Mouse (Mus musculus) myocyte (in vitro differentiated cells): Measurements from ENCODE around the gene 1110032F04Rik. TPM values are rescaled to one million over a fixed set of nuclear protein-coding genes. Genes with fewer than 3 reads are reported as not detected.

Source experiments
- H3K27me3 ChIP-seq: one replicate; pipeline ENCODE4 v1.6.1; 2011; ENCODE audit not compliant: control insufficient read depth, insufficient read depth, insufficient read length
- H3K36me3 ChIP-seq: one replicate; pipeline ENCODE4 v1.6.1; 2011; ENCODE audit not compliant: control insufficient read depth, insufficient read depth
- H3K4me2 ChIP-seq: one replicate; pipeline ENCODE4 v1.6.1; 2011; ENCODE audit warnings: low read depth, control low read depth
- H3K4me3 ChIP-seq: one replicate; pipeline ENCODE4 v1.5.1; 2011; ENCODE audit warnings: mild to moderate bottlenecking, control low read depth, moderate library complexity
- H3K79me2 ChIP-seq: one replicate; pipeline ENCODE4 v1.6.1; 2011; ENCODE audit not compliant: control insufficient read depth, insufficient read depth
- H3ac ChIP-seq: one replicate; pipeline ENCODE4 v1.6.1; 2011; ENCODE audit not compliant: control insufficient read depth, insufficient read length
- CEBPB ChIP-seq: IDR thresholded peaks from 2 replicates; pipeline ENCODE4 v1.6.1; 2011; ENCODE audit warnings: mild to moderate bottlenecking, moderate library complexity; ENCODE audit not compliant: poor library complexity, insufficient read depth, severe bottlenecking
- E2F4 ChIP-seq: IDR thresholded peaks from one replicate; pipeline ENCODE4 v1.6.1; 2011; ENCODE audit warnings: mild to moderate bottlenecking, control low read depth, moderate library complexity; ENCODE audit not compliant: insufficient read depth
- MAX ChIP-seq: IDR thresholded peaks from one replicate; pipeline ENCODE4 v1.6.1; 2011; ENCODE audit warnings: low read depth, mild to moderate bottlenecking, control low read depth
- MYOD1 ChIP-seq, 3 experiments: IDR thresholded peaks; one replicate each; pipeline ENCODE4 v1.6.1; 2011; ENCODE audit warnings: control low read depth in 2 of 3, low read depth in 2 of 3, mild to moderate bottlenecking in 2 of 3, moderate library complexity in 1 of 3; ENCODE audit not compliant: insufficient read length in 2 of 3, control insufficient read depth in 1 of 3
- MYOG ChIP-seq, 3 experiments: IDR thresholded peaks; one replicate each; pipeline ENCODE4 v1.6.1; 2011; ENCODE audit warnings: control low read depth in 2 of 3, low read depth in 2 of 3, mild to moderate bottlenecking in 2 of 3; ENCODE audit not compliant: insufficient read length in 2 of 3, control insufficient read depth in 1 of 3, insufficient read depth in 1 of 3
- POLR2A ChIP-seq: IDR thresholded peaks from one replicate; pipeline ENCODE4 v1.6.1; 2011; ENCODE audit warnings: low read depth, mild to moderate bottlenecking, control low read depth, moderate library complexity; ENCODE audit not compliant: insufficient read length
- POLR2AphosphoS2 ChIP-seq: IDR thresholded peaks from one replicate; pipeline ENCODE4 v1.6.1; 2011; ENCODE audit warnings: low read depth, control low read depth; ENCODE audit not compliant: insufficient read length
- REST ChIP-seq: IDR thresholded peaks from one replicate; pipeline ENCODE4 v1.6.1; 2011; ENCODE audit warnings: mild to moderate bottlenecking, control low read depth, moderate library complexity; ENCODE audit not compliant: insufficient read depth, insufficient read length
- SRF ChIP-seq: IDR thresholded peaks from one replicate; pipeline ENCODE4 v1.6.1; 2011; ENCODE audit warnings: low read depth; ENCODE audit not compliant: control insufficient read depth, insufficient read length
- TCF12 ChIP-seq: IDR thresholded peaks from one replicate; pipeline ENCODE4 v1.6.1; 2011; ENCODE audit warnings: mild to moderate bottlenecking, control low read depth; ENCODE audit not compliant: poor library complexity, insufficient read depth, severe bottlenecking
- TCF3 ChIP-seq: IDR thresholded peaks from one replicate; pipeline ENCODE4 v1.6.1; 2011; ENCODE audit warnings: low read depth, control low read depth; ENCODE audit not compliant: insufficient read length
- USF1 ChIP-seq: IDR thresholded peaks from one replicate; pipeline ENCODE4 v1.6.1; 2011; ENCODE audit warnings: low read depth, mild to moderate bottlenecking, control low read depth, moderate library complexity
- polyA plus RNA-seq: library from polyadenylated mRNA; unstranded; fragments of >200 nt; fragmentation: generic; extraction: Trizol; gene quantifications from one replicate; pipeline ENCODE4 v1.2.1, GENCODE M21; 2012; ENCODE audit warnings: missing spikeins

1110032F04Rik gene
- polyA plus RNA-seq, 1 experiment, result not detected

GRCm38 (mm10) chr3:68825151-68825550, 44.2 kb upstream of the 1110032F04Rik start:
- H3ac ChIP-seq, result no peak overlapping the region
- TF ChIP-seq MYOD1 (IDR thresholded peaks at IDR 0.05; ENCODE audit: control insufficient read depth in 1 of 3, insufficient read length in 2 of 3, low read depth in 2 of 3) (no peak), SRF (no peak), REST (no peak), MAX (no peak), POLR2AphosphoS2 (no peak), E2F4 (no peak), MYOG (IDR thresholded peaks at IDR 0.05; ENCODE audit: control insufficient read depth in 1 of 3, insufficient read depth in 1 of 3, insufficient read length in 2 of 3, low read depth in 2 of 3) (no peak), CEBPB (no peak)
- H3K4me2 ChIP-seq, result no peak overlapping the region
- H3K79me2 ChIP-seq, result no peaks in the 10 kb centered on the region
- H3K4me3 ChIP-seq, result no peak overlapping the region
- H3K27me3 ChIP-seq, result no peaks in the 10 kb centered on the region
- no peaks in the 10 kb centered on the region for H3K36me3 ChIP-seq

- H3K4me3 ChIP-seq, result no peak overlapping the region
- no peak overlapping the region for H3ac ChIP-seq
Measured at GRCm38 (mm10) chr3:68827671-68828070, 41.7 kb upstream of the 1110032F04Rik start.

DNA sequence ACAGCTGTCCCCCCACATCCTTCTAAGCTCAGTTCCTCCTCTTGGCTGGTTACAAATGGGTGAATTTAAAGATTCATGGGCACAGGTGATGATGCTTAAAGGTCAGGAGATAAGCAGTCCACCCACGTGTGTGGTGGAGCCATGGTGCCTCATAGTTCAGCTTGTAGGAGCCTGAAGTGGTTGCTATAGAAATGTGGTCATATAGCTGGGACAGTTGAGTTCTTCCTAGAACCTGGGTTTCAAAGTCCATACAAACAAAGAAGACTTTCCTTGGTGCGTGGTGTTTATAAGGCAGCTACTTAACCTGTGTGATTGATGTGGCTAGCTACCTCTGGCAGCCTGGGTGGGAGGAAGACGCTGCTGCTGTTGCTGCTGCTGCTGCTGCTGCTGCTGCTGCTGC, 39.4 kb upstream of the 1110032F04Rik start:
- no peak overlapping the region for H3ac ChIP-seq
- H3K79me2 ChIP-seq, result no peaks in the 10 kb centered on the region
- TF ChIP-seq POLR2AphosphoS2 (no peak), REST (no peak), TCF3 (no peak), TCF12 (no peak), POLR2A (no peak), MYOD1 (IDR thresholded peaks at IDR 0.05; ENCODE audit: control insufficient read depth in 1 of 3, insufficient read length in 2 of 3, low read depth in 2 of 3) (no peak), CEBPB (no peak), SRF (no peak), MAX (no peak), MYOG (IDR thresholded peaks at IDR 0.05; ENCODE audit: control insufficient read depth in 1 of 3, insufficient read depth in 1 of 3, insufficient read length in 2 of 3, low read depth in 2 of 3) (no peak), E2F4 (no peak), USF1 (no peak)
- H3K27me3 ChIP-seq, result peaks cover 5% of the 10 kb centered on the region
- no peaks in the 10 kb centered on the region for H3K36me3 ChIP-seq
- H3K4me3 ChIP-seq, result no peak overlapping the region
- H3K4me2 ChIP-seq, result no peak overlapping the region

More at GRCm38 (mm10) chr3:68827671-68828070, 41.7 kb upstream of the 1110032F04Rik start:
- TF ChIP-seq CEBPB, result no peak
- TF ChIP-seq POLR2A, result no peak
- TF ChIP-seq TCF3, result no peak
- TF ChIP-seq MYOD1 (IDR thresholded peaks at IDR 0.05; ENCODE audit: control insufficient read depth in 1 of 3, insufficient read length in 2 of 3, low read depth in 2 of 3), result no peak
- TF ChIP-seq SRF, result no peak
- no peak for TF ChIP-seq MAX
- TF ChIP-seq TCF12, result no peak
- TF ChIP-seq USF1, result no peak
- TF ChIP-seq E2F4, result no peak
- TF ChIP-seq MYOG (IDR thresholded peaks at IDR 0.05; ENCODE audit: control insufficient read depth in 1 of 3, insufficient read depth in 1 of 3, insufficient read length in 2 of 3, low read depth in 2 of 3), result no peak
- no peak for TF ChIP-seq REST
- no peak for TF ChIP-seq POLR2AphosphoS2
- H3K27me3 ChIP-seq, result peaks cover 5% of the 10 kb centered on the region
- no peaks in the 10 kb centered on the region for H3K36me3 ChIP-seq
- H3K79me2 ChIP-seq, result no peaks in the 10 kb centered on the region
- H3K4me2 ChIP-seq, result no peak overlapping the region

DNA sequence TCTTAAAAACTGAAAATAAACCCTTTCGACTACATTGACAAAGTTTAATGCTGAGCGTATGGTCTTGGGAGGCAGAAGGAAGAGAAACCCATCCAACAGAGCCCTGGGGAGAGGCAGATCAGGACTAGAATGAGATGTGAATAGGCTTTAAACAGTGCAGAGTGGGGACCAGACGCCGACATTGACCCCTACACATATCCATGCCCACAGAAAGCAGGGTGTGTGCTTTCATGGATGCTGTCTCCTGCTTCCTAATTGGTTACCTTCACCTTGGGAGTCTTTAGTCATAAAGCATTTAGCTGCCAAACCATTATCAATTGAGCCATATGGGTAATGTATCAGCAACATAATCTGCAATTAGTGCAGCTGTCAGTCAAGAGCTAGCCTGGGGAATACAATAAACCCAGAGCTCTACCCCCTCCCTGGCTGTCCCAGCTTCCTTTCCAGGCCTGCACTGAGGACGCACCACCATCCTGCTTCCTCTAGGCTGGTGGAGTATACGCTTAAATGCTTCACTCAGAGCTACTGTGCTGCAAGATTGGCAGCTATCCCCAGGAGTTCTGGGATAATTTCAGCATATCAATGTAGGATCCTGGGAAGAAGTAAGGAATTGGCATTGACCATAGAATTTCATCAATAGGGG, 32.4 kb upstream of the 1110032F04Rik start:
- no peak overlapping the region for H3ac ChIP-seq
- TF ChIP-seq MYOG (IDR thresholded peaks at IDR 0.05; ENCODE audit: control insufficient read depth in 1 of 3, insufficient read depth in 1 of 3, insufficient read length in 2 of 3, low read depth in 2 of 3) (no peak), USF1 (no peak), CEBPB (no peak), MYOD1 (IDR thresholded peaks at IDR 0.05; ENCODE audit: control insufficient read depth in 1 of 3, insufficient read length in 2 of 3, low read depth in 2 of 3) (no peak), REST (no peak), POLR2A (no peak), E2F4 (no peak), SRF (no peak), POLR2AphosphoS2 (no peak), MAX (no peak), TCF3 (no peak)
- no peak overlapping the region for H3K4me2 ChIP-seq
- H3K36me3 ChIP-seq, result no peaks in the 10 kb centered on the region
- H3K4me3 ChIP-seq, result no peak overlapping the region
- H3K79me2 ChIP-seq, result no peaks in the 10 kb centered on the region
- peaks cover 5% of the 10 kb centered on the region for H3K27me3 ChIP-seq

DNA sequence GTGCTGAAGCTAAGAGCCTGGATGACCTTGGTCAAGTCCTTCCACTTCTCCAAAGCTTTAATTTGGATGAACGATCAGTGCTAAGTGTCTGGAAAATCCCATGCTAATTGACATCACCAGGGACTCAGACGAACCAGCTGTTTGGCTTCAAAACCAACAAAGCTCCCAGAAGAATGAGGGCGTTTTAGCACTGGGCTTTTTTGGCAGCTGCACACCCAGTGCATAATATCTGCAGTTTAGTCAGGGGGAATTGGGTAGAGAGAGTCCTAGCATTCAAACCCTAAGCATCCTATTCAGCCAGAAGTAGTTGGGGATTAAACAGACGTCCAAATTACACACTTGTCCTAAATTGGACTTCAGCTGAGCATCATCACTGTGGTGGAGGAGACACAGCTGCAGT, 29.2 kb upstream of the 1110032F04Rik start:
- peaks cover 5% of the 10 kb centered on the region for H3K27me3 ChIP-seq
- no peak overlapping the region for H3K4me3 ChIP-seq
- H3K79me2 ChIP-seq, result no peaks in the 10 kb centered on the region
- H3ac ChIP-seq, result no peak overlapping the region
- TF ChIP-seq MAX, result no peak
- TF ChIP-seq REST, result no peak
- TF ChIP-seq TCF3, result no peak
- TF ChIP-seq POLR2A, result no peak
- no peak for TF ChIP-seq CEBPB
- TF ChIP-seq TCF12, result no peak
- no peak for TF ChIP-seq E2F4
- no peaks in the 10 kb centered on the region for H3K36me3 ChIP-seq
- H3K4me2 ChIP-seq, result no peak overlapping the region
